Mouse (Mus musculus): ENCODE measurements at regions not wholly inside any gene's neighbourhood (a gene's known extent, or its start where the extent isn't known, plus 50 kb on each side); places are given as distances from the start of the nearest gene placed in this dataset.

- no peak for DNase-seq (ENCODE audit: low spot score)
These were observed 155.7 kb upstream of the Tmem161b start for GRCm38 (mm10) chr13:84066211-84066959.

GRCm38 (mm10) chr13:84066960-84067665 is 155.0 kb upstream of the Tmem161b start:
- no peak for DNase-seq (ENCODE audit: low spot score)

- no peak for DNase-seq (ENCODE audit: low spot score)
These were observed 153.7 kb upstream of the Tmem161b start for GRCm38 (mm10) chr13:84068365-84068764.

Measured in testis, postnatal 14 days (tissue).